Mouse (Mus musculus) embryonic facial prominence, embryonic 14.5 days (tissue): ENCODE data around the gene Parp2. TPM values are rescaled to one million over a fixed set of nuclear protein-coding genes. Genes with fewer than 3 reads are reported as not detected.

Experiments used
- ATAC-seq: fragments of 200-750 bp; cut with Nextera tagmentation; 2 replicates; pipeline ENCODE4 v1.8.0; 2017; ENCODE audit warnings: low read depth, moderate number of reproducible peaks, moderate TSS enrichment
- DNase-seq: peaks from one replicate; pipeline ENCODE4 v3.0.0-alpha.2; 2015; ENCODE audit warnings: low spot score
- H3K27ac ChIP-seq: fragments of 300-500 bp; sonication (generic); replicated peaks from 2 replicates; pipeline ENCODE4 v1.5.1; 2014; ENCODE audit warnings: low read depth, mild to moderate bottlenecking, low read length, moderate library complexity
- H3K27me3 ChIP-seq: fragments of 300-500 bp; sonication (generic); replicated peaks from 2 replicates; pipeline ENCODE4 v1.6.1; 2014; ENCODE audit warnings: low read length; ENCODE audit not compliant: control insufficient read depth, insufficient read depth
- H3K36me3 ChIP-seq: fragments of 300-500 bp; sonication (generic); 2 replicates; pipeline ENCODE4 v1.6.1; 2014; ENCODE audit warnings: low read length, mixed read lengths; ENCODE audit not compliant: control insufficient read depth, insufficient read depth
- H3K4me1 ChIP-seq: fragments of 300-500 bp; sonication (generic); 2 replicates; pipeline ENCODE4 v1.6.1; 2014; ENCODE audit warnings: antibody characterized with exemption, low read length; ENCODE audit not compliant: control insufficient read depth, insufficient read depth
- H3K4me2 ChIP-seq: fragments of 300-500 bp; sonication (generic); 2 replicates; pipeline ENCODE4 v1.6.1; 2014; ENCODE audit warnings: low read depth, mild to moderate bottlenecking, low read length, moderate library complexity, mixed read lengths
- H3K4me3 ChIP-seq: fragments of 300-500 bp; sonication (generic); 2 replicates; pipeline ENCODE4 v1.5.1; 2014; ENCODE audit warnings: low read depth, mild to moderate bottlenecking, low read length
- H3K9ac ChIP-seq: fragments of 300-500 bp; sonication (generic); 2 replicates; pipeline ENCODE4 v1.6.1; 2014; ENCODE audit warnings: low read depth, mild to moderate bottlenecking, low read length, moderate library complexity, mixed read lengths
- H3K9me3 ChIP-seq: fragments of 300-500 bp; sonication (generic); 2 replicates; pipeline ENCODE4 v1.6.1; 2016; ENCODE audit warnings: low read length; ENCODE audit not compliant: control insufficient read depth
- WGBS: fragments of 180-500 bp; shearing (Covaris S2); extraction: QIAGEN DNeasy Blood & Tissue Kit; methylation state at CpG from one replicate; pipeline ENCODE4 v1.1.7; 2014; 5-methylcytosine and 5-hydroxymethylcytosine counted together
- polyA plus RNA-seq: library from polyadenylated mRNA; unstranded; fragments of >200 nt; fragmentation: Nextera tagmentation; extraction: Ambion mirVana; gene quantifications from 2 replicates; pipeline ENCODE4 v1.2.1, GENCODE M21; 2014

Gene Parp2
- 53.3 and 57.2 TPM in 2 replicates for polyA plus RNA-seq

DNA sequence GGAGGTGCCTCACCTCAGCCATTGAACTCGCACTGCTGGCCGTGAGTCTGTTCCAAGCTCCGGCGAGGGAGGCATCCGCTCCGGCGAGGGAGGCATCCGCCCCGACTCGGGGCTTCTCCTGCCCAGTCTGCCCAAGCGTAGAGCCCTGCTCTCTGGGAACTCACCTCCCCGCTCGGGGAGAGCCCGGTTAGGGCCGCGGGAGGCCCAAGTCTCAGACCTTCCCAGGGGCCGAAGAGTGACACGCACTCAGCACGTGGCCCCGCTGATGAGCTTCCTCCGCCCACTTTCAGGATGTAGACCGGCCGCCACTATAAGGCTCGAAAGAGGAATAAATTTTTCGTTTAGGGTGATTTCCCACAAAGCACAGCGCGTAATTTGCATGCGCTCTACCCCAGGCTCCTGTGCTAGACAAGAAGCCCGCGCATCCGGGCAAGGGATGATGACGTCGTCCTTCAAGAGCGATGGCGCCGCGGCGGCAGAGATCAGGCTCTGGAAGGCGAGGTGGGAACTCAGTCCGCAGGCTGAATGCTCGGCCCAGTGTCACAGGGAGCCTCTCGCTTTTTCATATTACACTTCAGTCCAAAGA lies at the start of gene Parp2, which contains the start of gene Ccnb1ip1:
Parp2 (plus strand) TSS at position 355 of the 586 bp plus-strand sequence.
Ccnb1ip1 (minus strand) TSS at position 246 of the 586 bp plus-strand sequence.
- Histone ChIP-seq H3K9me3 (no peaks in the 10 kb centered on the region), H3K27me3 (no peaks in the 10 kb centered on the region), H3K4me2 (peak within 1 kb of the TSS; percentile 64), H3K36me3 (peaks cover 26% of the 10 kb centered on the region), H3K9ac (peak within 1 kb of the TSS; percentile 80), H3K4me1 (peaks cover 3% of the 10 kb centered on the region; the same call in 1 of the 2 replicates), H3K4me3 (peak within 1 kb of the TSS; percentile 63), H3K27ac (peak within 1 kb of the TSS; percentile 94)
- ATAC-seq: peak; percentile 99
- peak; percentile 99 for DNase-seq
- 1% methylated on average over 41 of the region's 42 CpGs for WGBS

GRCm38 (mm10) chr14:50758416-50759085 lies 49.1 kb upstream of the Parp2 start:
- ATAC-seq: peak; percentile 79; the same call in 1 of the 2 replicates
- peak; percentile 12 for DNase-seq
- WGBS: 76% methylated on average over 5 of the region's 5 CpGs
- Histone ChIP-seq H3K4me1 (no peaks in the 10 kb centered on the region), H3K27me3 (no peaks in the 10 kb centered on the region), H3K36me3 (0 out of 2 replicates have a peak, but pooled peaks cover 6% of the 10 kb centered on the region), H3K4me2 (no peak overlapping the region), H3K4me3 (no peak overlapping the region), H3K9ac (no peak overlapping the region), H3K27ac (no peak overlapping the region), H3K9me3 (no peaks in the 10 kb centered on the region)

DNA sequence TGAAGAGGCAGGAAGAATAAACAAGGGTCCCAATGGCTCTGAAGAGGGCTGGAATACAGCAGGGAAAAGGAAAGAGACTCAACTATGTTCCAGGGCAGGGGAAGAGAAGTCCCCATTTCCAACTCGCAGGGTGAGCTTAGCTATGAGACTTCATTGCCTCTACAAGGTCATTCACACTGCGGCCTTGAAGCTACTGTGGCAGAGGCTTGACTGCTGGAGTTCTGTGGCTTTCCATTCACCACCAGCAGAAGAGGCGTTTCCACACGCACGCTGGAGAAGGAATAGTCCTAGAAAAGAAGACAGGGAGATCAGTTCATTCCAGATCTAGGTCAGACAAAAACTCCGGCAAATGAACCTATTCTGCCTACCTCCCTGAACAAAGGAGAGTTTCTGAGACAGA lies 41.9 kb upstream of the Parp2 start:
- WGBS: 94% methylated on average over 6 of the region's 6 CpGs

GRCm38 (mm10) chr14:50771342-50771741 lies 36.3 kb upstream of the Parp2 start:
- ATAC-seq (no peak), DNase-seq (no peak)
- no peaks in the 10 kb centered on the region for H3K9me3 ChIP-seq
- H3K4me2 ChIP-seq: no peak overlapping the region
- H3K4me1 ChIP-seq: no peaks in the 10 kb centered on the region
- H3K36me3 ChIP-seq: peaks cover 87% of the 10 kb centered on the region
- no peaks in the 10 kb centered on the region for H3K27me3 ChIP-seq
- no peak overlapping the region for H3K9ac ChIP-seq
- H3K4me3 ChIP-seq: no peak overlapping the region
- WGBS: 72% methylated on average over 2 of the region's 2 CpGs
- no peak overlapping the region for H3K27ac ChIP-seq

More for the DNA sequence above, 41.9 kb upstream of the Parp2 start:
- no peaks in the 10 kb centered on the region for H3K27me3 ChIP-seq
- ATAC-seq (no peak), DNase-seq (no peak)
- no peak overlapping the region for H3K4me2 ChIP-seq
- H3K9ac ChIP-seq: no peak overlapping the region
- peaks cover 64% of the 10 kb centered on the region for H3K36me3 ChIP-seq
- no peak overlapping the region for H3K27ac ChIP-seq
- no peaks in the 10 kb centered on the region for H3K9me3 ChIP-seq
- no peaks in the 10 kb centered on the region for H3K4me1 ChIP-seq
- H3K4me3 ChIP-seq: no peak overlapping the region

DNA sequence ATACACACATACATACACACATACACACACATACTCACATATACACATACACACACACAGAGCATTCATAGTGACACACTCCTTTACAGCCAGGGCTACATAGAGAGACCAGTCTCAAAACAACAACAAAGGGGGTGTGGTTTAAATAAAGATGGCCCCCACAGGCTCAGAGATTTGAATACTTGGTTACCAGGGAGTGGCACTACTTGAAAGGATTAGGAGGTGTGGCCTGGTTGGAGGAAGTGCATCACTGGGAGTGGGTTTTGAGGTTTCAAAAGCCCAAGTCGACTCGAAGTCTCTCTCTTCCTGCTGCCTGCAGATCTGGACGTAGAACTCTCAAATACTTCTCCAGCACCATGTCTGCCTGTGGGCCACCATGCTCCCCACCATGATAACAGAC lies 25.5 kb upstream of the Parp2 start:
- H3K9ac ChIP-seq: no peak overlapping the region
- ATAC-seq (no peak), DNase-seq (no peak)
- H3K36me3 ChIP-seq: peaks cover 36% of the 10 kb centered on the region
- no peaks in the 10 kb centered on the region for H3K4me1 ChIP-seq
- no peaks in the 10 kb centered on the region for H3K27me3 ChIP-seq
- no peak overlapping the region for H3K4me2 ChIP-seq
- no peak overlapping the region for H3K4me3 ChIP-seq
- no peak overlapping the region for H3K27ac ChIP-seq
- H3K9me3 ChIP-seq: no peaks in the 10 kb centered on the region
- 100% methylated on average over 3 of the region's 3 CpGs for WGBS

DNA sequence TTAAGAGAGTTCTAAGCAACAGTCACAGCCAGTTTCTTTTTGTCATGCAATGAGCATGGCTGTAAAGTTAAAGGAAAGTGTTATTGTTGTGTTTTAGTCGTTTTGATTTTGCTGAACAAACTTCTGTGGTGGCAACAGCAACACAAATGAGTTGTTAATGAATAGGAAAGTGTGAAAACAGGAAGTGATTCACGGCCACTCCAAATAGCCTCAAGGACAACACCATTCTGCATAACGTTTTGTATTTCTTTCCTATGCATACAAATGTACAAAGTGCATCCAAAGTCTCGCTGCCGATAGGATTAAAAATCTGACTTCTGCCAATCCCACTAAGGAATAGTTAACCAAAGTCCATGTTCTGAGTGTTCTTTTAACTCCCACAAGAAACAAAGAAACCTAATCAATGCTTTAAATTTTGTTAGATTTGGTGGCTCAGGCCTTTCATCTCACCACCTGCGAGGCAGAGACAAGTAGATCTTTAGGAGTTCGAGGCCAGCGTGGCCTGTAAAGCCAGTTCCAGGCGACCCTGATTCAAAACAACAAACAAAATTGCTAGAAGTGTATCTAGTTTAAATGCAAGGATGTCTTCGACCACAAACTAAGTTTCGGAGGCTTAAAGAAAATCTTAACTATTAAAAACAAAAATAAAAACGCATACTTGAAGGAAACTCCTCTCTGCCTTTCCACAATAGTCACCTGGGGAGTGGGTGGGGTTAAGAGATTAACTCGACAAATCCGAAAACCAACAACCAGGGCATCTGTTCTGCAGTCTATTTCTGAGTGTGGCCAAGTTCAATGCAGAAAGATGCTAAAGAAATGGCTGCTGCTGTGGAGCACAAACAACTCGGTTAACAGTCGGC lies 23.0 kb upstream of the Parp2 start:
- peak overlapping the region; percentile 85 for H3K4me3 ChIP-seq
- H3K36me3 ChIP-seq: peaks cover 20% of the 10 kb centered on the region
- H3K27ac ChIP-seq: peak overlapping the region; percentile 68
- ATAC-seq (no peak), DNase-seq (peak; percentile 66)
- H3K9me3 ChIP-seq: no peaks in the 10 kb centered on the region
- H3K4me1 ChIP-seq: no peaks in the 10 kb centered on the region
- H3K4me2 ChIP-seq: peak overlapping the region; percentile 60
- H3K9ac ChIP-seq: peak overlapping the region; percentile 84
- no peaks in the 10 kb centered on the region for H3K27me3 ChIP-seq
- WGBS: 23% methylated on average over 16 of the region's 16 CpGs

GRCm38 (mm10) chr14:50785251-50785637 lies 22.4 kb upstream of the Parp2 start, which contains the start of gene Ttc5:
TSS of gene Ttc5 (minus strand) at chr14:50785519.
- ATAC-seq: peak; percentile 94
- Histone ChIP-seq H3K27ac (peak within 1 kb of the TSS; percentile 68), H3K4me1 (no peaks in the 10 kb centered on the region), H3K4me3 (peak within 1 kb of the TSS; percentile 85), H3K9ac (peak within 1 kb of the TSS; percentile 84), H3K4me2 (peak within 1 kb of the TSS; percentile 60), H3K36me3 (peaks cover 15% of the 10 kb centered on the region), H3K27me3 (no peaks in the 10 kb centered on the region), H3K9me3 (no peaks in the 10 kb centered on the region)
- WGBS: 0% methylated on average over 15 of the region's 21 CpGs
- peak; percentile 87 for DNase-seq

- H3K36me3 ChIP-seq: no peaks in the 10 kb centered on the region
- no peak overlapping the region for H3K27ac ChIP-seq
- no peaks in the 10 kb centered on the region for H3K27me3 ChIP-seq
- no peak overlapping the region for H3K9ac ChIP-seq
- H3K4me3 ChIP-seq: no peak overlapping the region
- no peaks in the 10 kb centered on the region for H3K9me3 ChIP-seq
- DNase-seq (peak; percentile 24), ATAC-seq (no peak)
- WGBS: 16% methylated on average over 2 of the region's 2 CpGs
- no peak overlapping the region for H3K4me2 ChIP-seq
- no peaks in the 10 kb centered on the region for H3K4me1 ChIP-seq
Observed at GRCm38 (mm10) chr14:50788157-50788556, 19.5 kb upstream of the Parp2 start.
